Mouse (Mus musculus): ENCODE data around the gene Dhrs13.
"Not testable (repeated sequence)": the region's sequence is repeated elsewhere in the genome, so short reads cannot be mapped to it uniquely, and the experiment has no call there.

Gene Dhrs13

GRCm38 (mm10) chr11:78042290-78042870 lies 10.3 kb downstream of the Dhrs13 start:
- DNase-seq (ENCODE audit: low read depth, low spot score): not testable (repeated sequence)

DNA sequence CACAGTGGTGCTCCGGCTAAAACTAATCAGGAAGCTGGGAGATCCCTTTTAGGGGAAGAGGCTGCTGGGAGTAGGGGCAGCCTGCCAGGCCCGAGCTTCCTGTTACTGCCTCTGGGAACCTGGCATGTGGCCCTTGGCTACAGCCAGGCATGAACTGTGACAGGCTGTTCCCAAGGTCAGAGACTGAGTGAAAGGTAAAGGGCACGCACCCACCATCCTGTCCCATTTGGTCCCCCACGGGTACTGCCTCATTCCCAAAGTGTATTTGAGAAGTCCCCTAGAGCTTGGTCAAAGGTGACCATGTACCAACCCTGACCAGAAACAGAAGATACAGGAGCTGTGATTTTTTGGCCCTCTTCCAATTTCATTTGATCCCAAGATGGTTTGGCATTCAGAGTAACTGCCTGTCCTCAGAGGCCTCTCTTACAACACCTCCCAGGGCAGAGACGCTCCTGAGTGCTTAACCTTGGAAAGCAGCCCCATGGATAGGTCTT lies 12.7 kb downstream of the Dhrs13 start:
- DNase-seq (ENCODE audit: low read depth, low spot score): peak; percentile 96

DNA sequence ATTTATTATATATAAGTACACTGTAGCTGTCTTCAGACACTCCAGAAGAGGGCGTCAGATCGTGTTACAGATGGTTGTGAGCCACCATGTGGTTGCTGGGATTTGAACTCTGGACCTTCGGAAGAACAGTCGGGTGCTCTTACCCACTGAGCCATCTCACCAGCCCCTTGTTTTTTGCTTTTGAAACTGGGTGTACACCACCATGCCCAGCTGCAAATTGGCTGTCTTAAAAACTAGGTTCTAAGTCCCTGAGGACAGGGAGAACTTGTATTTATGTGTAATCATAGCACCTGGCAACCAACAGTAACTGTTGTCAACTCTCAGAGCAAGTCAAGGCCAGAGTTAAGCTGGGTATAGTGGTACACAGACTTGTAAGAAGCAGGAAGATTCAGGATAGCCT lies 16.6 kb downstream of the Dhrs13 start:
- not testable (repeated sequence) for DNase-seq (ENCODE audit: low read depth, low spot score)

GRCm38 (mm10) chr11:78053078-78053477 lies 21.0 kb downstream of the Dhrs13 start:
- DNase-seq (ENCODE audit: low read depth, low spot score): no peak

DNA sequence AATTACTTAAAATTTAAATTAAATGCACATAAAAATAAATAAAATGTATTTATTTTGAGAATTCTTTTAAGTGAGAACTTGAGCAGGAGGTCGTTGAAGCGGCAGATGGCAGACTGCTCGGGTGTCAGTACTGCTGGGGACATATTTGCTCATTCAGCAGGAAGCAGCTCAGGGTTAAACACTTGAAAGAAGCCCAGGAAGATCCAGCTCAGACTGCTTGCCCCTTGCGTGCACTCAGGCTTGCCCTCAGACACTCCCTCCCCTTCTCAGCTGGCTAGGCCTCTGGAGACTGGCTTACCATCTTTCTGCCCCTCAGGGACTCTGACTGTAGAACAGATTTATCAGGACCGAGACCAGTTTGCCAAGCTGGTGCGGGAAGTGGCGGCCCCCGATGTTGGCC lies 24.9 kb downstream of the Dhrs13 start:
- no peak for DNase-seq (ENCODE audit: low read depth, low spot score)

- DNase-seq (ENCODE audit: low read depth, low spot score): peak; percentile 67
Observed at GRCm38 (mm10) chr11:78059833-78060757, 28.0 kb downstream of the Dhrs13 start.

GRCm38 (mm10) chr11:78062563-78062962 lies 30.5 kb downstream of the Dhrs13 start:
- DNase-seq (ENCODE audit: low read depth, low spot score): no peak

DNA sequence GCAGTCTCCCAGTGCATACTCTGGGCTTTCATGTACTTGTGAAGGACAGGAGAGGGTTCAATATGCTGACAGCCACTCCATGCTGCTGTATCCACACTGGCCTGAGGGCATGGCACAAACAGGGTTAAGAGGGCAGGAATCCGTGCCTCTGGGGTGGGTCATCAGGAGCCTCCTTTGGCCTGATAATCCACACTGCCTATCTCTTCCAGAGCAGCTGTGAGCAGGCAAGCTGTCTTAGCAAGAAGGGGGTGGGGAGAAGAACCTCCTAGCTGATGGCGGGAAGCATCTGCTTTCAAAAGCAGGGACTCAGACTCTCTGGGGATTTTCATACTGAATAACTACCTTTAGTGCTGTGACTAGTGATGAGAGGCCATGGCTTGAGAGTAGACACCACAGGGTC lies 33.8 kb downstream of the Dhrs13 start:
- no peak for DNase-seq (ENCODE audit: low read depth, low spot score)

DNA sequence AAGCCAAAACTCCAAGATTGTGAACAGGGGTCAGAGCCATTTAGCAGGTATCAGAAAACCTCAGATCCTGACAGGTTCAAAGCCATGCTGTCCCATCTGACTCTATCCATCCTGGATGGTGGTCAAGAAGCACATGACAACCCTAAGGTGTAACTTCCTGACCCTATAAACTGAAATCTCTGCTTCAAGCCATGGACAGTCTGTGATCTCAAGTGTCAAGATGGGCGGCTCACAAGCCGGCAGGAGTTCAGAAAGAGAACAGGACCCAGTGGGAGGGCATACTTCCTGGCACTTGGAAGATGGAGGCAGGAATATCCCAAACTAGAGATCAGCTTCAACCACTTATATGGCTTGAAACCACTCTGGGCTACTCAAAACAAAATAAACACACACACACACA lies 34.6 kb downstream of the Dhrs13 start:
- no peak for DNase-seq (ENCODE audit: low read depth, low spot score)

DNA sequence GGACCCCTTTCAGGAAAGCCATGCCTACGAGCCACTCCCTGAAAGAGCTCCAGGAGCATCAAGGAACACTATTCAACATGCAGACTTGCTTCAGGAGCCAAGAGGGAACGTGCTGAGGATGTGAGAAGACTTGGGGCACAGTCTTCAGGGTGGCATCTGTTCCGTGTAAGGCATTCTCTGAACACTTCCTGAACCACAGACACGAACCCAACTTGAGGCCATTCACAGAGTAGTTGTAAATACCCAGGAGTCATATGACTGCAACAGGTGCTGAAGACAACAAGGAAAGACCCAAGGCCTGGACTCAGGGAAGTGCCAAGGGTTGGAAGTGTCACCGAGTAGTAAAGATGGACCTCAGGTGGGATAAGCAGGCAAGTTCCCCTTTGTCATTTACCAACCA lies 35.5 kb downstream of the Dhrs13 start:
- no peak for DNase-seq (ENCODE audit: low read depth, low spot score)

GRCm38 (mm10) chr11:78069130-78069529 lies 37.0 kb downstream of the Dhrs13 start:
- no peak for DNase-seq (ENCODE audit: low read depth, low spot score)

DNA sequence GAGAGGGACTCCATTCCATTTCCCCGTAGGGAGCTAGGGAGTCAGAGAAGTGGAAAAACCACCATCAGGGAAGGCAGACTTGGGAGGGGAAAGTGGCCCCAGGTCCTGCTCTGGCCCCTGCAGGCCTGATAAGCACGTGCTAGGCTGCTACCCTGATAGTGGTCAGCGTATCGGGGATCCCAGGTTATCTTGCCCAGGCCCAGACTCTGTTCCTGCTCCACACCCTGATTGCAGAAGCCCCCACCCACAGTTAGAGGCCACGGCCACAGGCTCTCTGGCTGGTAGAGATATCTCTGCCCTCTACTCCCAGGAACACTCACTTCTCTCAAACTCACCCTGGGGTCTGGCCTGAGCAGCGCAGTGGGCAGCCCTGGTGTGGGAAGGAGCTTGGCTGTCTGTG lies 37.6 kb downstream of the Dhrs13 start:
- no peak for DNase-seq (ENCODE audit: low read depth, low spot score)

DNA sequence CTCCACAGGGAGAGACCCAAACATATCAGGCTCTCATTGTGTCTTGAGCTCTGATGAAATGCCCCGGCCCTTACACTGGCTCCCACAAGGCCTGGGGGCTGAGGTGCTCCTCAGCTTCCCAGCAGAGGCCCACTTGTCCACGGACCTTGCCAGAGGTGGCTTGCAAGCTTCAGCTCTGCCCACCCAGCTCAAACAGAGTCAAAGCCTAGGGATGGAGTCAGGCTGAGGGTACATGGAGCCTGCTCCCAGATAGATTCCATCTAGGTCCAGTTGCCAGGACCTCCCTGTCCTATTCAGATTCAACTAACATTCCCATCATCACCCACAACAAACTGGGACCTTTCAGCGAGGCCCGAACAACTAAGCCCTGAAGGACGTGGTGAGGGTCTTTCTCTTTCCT lies 39.9 kb downstream of the Dhrs13 start:
- no peak for DNase-seq (ENCODE audit: low read depth, low spot score)

DNA sequence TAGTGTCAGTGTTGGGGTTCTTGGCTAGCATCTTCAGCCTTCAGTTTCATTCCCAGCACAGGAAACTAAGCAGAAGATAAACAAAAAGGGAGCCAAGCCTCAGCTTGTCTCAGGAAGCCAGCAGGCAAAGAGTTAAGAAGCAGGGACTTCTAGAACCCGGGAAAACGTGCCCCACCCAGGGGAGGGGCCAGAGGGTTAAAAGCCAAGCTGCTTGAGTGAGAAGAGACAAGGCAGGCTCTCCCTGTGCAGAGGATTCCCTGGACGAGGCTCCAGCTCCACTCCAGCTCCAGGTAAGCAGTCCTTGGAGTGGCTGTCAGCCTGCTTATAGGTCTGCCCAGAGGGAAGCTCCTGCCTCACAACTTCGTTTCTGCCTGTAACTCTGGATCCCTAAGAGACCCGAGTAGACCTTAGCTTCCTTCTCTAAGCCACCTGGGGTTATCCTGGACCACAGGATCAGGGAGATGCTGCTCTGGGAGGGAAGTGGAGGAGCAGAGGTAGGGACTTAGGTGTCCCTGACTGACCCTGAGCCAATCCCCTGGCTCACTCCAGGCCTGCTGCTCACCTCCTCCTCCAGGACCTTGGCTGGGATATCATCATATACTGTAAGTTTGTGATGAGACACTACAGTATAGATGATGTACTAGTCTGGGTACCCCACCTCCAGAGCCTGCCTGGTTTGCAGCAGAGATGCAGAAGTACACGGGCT lies 40.5 kb downstream of the Dhrs13 start:
- DNase-seq (ENCODE audit: low read depth, low spot score): no peak

DNA sequence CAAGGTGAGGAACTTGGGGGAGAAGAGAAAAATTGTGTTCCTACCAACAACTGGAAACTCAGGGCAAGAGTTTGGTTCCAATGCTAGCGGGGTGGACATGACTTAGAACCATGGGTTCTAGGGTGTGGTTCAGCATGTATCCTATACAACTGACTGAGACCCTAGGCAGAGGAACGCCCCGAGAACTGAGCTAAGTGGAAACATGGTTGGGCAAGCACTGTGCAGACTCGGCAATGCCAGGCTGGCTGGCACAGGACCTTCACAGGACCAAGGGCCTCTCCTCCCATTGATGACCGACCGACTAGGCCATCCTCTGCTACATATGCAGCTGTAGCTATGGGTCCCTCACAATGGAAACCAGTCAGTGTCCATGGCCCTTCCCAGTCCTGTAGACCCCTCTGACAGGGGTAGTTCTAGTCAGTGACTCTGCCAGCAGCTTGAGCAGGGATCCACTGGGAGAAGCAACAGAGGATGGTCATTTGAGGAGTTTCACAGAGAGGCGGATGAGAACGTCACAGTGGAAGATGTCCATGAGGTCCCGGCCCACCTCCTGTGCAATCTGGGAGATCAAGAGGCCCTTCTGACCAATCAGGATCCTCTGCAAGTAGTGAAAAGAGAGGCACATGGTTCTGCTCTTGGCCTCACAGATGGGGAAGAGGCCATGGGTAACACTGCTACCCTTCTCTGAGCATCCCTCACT lies 41.6 kb downstream of the Dhrs13 start:
- no peak for DNase-seq (ENCODE audit: low read depth, low spot score)

DNA sequence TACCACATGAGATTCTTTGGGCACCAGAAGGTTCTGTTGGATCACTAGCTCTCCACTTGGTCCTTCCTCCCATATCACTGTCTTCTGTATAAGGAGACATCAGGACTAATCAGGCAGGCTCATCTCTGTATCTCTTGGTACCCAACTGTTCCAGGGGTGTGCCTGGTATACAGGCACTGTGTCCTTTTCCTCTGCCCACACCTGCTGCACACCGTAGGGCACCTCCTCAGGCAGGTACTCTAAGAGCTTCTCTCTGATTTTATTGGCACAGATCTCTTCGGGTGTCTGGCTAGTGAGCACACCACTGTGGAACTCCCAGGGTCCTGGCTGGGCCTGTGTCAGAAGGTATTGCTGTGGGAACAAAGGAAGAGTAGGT lies 42.2 kb downstream of the Dhrs13 start:
- no peak for DNase-seq (ENCODE audit: low read depth, low spot score)

GRCm38 (mm10) chr11:78074666-78075065 lies 42.6 kb downstream of the Dhrs13 start:
- DNase-seq (ENCODE audit: low read depth, low spot score): no peak

GRCm38 (mm10) chr11:78079961-78080921 lies 48.2 kb downstream of the Dhrs13 start, which contains the start of gene Eral1:
Gene Eral1, minus strand, starts transcription at chr11:78080383.
- DNase-seq (ENCODE audit: low read depth, low spot score): peak; percentile 81

DNA sequence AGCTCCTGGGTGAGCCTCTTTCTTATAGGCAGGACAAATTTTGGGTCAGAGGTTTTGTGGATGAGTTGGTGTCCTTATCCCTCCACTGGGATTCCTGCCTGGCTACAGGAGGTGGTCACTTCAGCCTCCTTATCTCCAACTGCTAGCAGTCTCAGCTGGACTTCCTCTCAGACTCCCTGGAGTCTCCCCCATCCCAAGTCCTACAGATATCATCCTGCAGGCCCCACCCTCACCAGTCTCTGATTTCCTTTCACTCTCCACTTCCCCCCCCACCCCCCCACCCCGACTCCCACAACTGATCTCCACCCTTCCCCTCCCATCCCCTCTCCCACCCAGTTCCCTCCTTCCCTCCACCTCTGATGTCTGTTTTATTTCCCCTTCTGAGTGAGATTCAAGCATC lies 51.5 kb downstream of the Dhrs13 start:
- DNase-seq (ENCODE audit: low read depth, low spot score): no peak

GRCm38 (mm10) chr11:78086925-78087479 lies 54.9 kb downstream of the Dhrs13 start:
- DNase-seq (ENCODE audit: low read depth, low spot score): no peak
